Mouse (Mus musculus) liver, adult 2 months (tissue): ENCODE data around the gene Pdlim7.

Source experiments
- CTCF ChIP-seq: fragments of 200-500 bp; IDR thresholded peaks from 2 replicates; pipeline ENCODE4 v1.5.1; 2011; ENCODE audit warnings: low read depth, low read length, control low read depth
- POLR2A ChIP-seq: fragments of 200-500 bp; IDR thresholded peaks from 2 replicates; pipeline ENCODE4 v1.6.1; 2011; ENCODE audit warnings: low read length, control low read depth; ENCODE audit not compliant: insufficient read depth; ENCODE audit errors: extremely low read depth

- TF ChIP-seq CTCF (no peak), POLR2A (no peak)
These were observed 28.9 kb downstream of the Pdlim7 start for GRCm38 (mm10) chr13:55484520-55485088.
